Mouse (Mus musculus): ENCODE data around the gene Ahctf1.

Ahctf1 gene

GRCm38 (mm10) chr1:179710739-179711138, 92.7 kb downstream of the Ahctf1 start:
- DNase-seq = no peak

GRCm38 (mm10) chr1:179709390-179709789, 94.1 kb downstream of the Ahctf1 start:
- DNase-seq = peak; percentile 54 to 56

- DNase-seq = peak; percentile 22 to 36
Observed at GRCm38 (mm10) chr1:179705154-179705553, 98.3 kb downstream of the Ahctf1 start.

- DNase-seq = no peak
Observed at GRCm38 (mm10) chr1:179704150-179704549, 99.3 kb downstream of the Ahctf1 start.
